Mouse (Mus musculus) CD4-positive, CD25-positive, alpha-beta regulatory T cell (primary cell): ENCODE data around the gene Tsnaxip1. TPM values are rescaled to one million over a fixed set of nuclear protein-coding genes. Genes with fewer than 3 reads are reported as not detected.

Source experiments
- polyA plus RNA-seq: library from polyadenylated mRNA; unstranded; fragments of 100-300 nt; shearing (Covaris generic); gene quantifications from one replicate; pipeline ENCODE4 v1.2.1, GENCODE M21; 2017

Tsnaxip1 gene
- polyA plus RNA-seq: 0.85 TPM

DNA sequence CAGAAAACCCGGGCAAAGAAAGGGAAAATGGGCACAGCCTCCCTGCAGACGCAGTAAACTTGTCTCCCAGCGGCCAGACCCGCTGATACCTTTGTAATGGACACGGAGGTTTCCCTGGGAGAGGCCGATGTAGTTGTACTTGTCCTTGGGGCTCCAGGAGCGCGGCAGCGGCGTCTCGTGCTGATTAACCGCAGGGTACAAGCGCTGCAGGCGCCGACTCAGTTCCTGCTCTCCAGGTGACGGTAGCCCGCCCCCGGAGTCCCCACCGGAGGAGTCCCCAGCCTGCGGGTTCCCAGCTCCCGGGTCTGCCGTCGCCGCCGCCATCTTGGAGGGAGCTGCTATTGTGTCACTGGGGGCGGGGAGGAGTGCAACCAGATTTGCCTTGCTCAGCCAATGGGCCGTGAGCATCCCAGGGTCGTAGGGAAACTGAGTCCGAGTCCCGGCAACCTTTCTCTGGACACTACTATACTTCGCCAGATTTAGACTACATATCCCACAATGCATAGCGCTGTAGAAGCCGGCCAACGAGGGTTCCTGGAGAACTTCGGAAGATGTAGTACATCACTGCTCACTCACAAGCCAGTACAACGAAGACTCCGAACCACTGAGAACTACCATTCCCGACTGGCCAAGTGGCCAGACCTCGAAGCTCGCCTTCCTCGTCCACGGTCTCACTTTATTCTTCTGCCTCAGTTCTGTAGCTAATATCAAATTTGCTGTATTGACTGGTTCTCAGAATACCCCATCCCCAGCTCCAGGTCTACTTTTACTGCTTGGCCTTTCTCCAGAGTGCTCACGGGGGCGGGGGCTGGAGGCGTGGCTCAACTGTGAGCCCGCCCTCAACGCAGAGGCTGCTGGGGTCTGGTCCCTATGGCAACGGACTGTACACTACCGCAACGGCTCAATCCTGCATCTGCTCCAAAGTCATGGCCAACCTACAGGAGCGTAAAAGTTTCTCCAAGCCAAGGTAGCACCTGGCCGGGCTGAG is at the start of gene Tsnaxip1, which contains the start of gene Ranbp10:
Tsnaxip1 (plus strand) TSS at position 871 of the 988 bp plus-strand sequence.
Ranbp10 (minus strand) TSS at position 490 of the 988 bp plus-strand sequence.

DNA sequence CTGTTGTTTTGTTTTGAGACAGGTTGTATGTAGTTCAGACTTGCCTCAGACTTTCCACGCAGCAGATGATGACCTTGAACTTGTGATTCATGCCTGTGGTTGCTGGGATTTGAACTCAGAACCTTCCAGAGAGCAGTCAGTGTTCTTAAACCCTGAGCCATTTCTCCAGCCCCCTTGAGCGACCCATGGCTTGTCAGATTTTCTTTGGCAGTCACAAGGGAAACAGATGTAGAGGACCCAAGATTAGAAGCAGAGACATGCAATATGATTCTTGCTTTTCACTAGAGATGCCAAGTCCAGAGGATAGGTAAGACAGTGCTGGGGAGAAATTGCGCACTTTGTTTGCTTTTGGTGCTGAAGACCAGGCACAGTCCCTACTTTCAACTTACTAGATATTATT is 25.6 kb downstream of the Tsnaxip1 start, which contains the start of gene Cenpt:
Cenpt (minus strand) TSS at position 101 of the 400 bp plus-strand sequence.

DNA sequence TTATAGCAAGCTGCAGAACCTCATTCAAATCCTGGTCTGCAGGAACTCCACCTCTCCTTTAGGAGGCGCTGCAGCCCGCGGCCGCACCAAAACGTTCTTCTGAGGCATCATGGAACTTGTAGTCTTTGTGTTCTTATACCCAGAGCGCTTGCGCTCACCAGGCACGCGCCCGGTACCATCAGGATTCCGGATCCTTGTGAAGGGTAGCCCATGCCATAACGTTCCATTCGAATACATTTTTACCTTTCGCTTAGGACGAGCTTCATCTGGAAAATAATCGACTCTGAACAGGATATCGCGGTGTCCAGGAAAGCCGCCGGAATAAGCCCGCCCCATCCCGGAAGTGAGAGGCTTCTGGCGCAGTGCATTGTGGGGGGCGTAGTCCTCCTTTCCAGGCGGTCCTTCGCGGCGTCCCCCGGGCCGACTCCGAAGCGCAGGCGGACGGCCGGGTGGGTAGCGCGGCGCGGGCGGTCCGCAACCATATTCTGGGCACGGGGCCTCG is 27.2 kb downstream of the Tsnaxip1 start, which contains the start of gene Thap11:
Thap11 (plus strand) TSS at position 418 of the 502 bp plus-strand sequence.

DNA sequence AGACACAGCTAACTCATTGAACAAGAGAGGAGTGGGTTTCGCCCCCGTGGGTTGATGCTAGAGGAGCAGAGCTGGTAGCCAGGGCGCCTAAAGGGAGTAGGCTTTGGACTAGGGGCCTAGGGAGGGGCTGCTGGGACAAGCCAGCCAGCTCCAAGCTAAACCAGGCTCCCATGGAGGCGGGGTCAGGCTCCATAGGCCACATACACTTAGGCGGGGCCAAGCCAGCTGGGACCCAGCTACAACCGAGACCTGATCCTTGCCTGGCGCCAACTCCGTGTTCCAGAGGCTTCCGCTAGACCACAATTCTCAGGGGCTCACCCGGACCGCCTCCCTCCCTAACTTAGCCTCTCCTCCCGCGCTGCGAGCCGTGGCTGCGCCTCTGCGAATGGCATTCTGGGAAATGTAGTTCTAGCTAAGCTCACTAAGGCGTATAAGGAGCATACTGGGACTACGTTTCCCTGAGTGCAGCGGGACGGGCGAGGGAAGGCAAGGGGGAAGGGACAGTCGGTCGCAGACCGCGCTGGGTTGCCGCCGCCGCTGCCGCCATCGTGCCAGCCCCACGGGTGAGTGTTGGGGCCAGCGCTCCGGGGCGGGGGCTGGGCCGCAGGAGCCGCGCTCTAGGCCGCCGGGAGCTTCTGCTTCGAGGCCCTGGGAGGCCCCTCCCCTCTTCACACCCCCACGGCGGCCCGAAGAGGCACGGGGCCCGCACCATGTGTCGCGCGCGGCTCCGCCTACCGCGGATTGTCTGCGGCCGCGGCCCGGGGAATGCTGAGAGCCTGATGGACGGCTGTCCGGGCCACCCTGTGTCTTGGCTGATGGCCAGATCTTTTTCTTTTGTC is 32.8 kb downstream of the Tsnaxip1 start, which contains the start of gene Nutf2:
Nutf2 (plus strand) TSS at position 438 of the 839 bp plus-strand sequence.

DNA sequence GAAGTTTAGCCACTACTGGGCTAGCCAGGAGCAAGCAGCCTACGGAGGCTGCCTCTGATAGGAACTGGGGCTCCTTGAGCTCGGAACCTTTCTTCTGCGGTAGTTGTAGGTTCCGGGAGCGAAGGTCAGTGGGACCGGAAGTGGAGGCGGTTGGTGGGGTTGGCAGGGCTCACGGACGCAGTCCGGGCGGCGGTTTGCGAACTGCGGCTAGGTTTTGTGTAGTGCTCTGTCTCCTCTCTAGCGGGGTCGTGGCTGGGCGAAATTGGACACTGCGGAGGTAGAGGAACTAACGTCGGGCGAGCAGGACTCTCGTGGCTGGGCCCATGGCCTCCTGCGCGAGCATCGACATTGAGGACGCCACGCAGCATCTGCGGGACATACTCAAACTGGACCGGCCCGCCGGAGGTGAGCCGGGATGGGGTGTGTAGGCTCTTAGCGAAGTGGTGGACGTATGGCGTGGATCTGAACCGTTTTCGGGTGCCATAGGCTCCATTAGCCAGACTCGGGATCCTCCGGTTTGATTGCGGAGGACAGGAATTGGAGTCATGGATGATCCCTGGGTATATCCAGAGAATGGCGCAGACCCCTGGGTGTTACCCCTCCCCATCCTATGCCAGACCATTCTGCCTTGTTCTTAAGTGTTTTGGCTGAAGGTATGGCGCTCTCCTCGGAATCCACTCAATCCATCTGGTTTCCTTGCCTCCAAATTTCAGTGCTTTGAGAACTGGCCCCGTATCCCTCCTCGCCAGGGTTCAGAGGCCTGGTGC is 53.4 kb downstream of the Tsnaxip1 start, which contains the start of gene Edc4:
Edc4 (plus strand) TSS at position 128 of the 767 bp plus-strand sequence.

DNA sequence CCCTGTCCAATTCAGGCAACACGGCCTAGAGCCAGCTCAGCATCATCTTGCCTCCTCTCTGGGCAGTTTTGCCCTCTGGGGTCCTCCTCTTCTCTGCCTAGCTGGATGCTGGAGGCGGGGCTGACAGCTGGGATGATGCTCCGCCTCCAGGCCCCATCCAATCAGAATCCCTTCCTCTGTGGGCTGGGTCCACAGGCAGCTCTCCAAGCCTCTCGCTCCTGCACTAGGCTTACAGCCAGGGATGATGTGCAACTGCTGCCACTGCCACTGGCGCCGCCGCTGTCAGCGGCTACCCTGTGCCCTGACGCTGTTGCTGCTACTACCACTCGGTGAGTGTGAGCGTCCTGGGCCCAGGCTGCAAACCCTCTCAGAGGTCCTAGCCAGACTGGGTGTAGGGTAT is 65.8 kb downstream of the Tsnaxip1 start, which contains the start of gene Nrn1l:
Nrn1l (plus strand) TSS at position 229 of the 400 bp plus-strand sequence.

Other genes with a start within 250 kb of the Tsnaxip1 start
- gene Ripor1, start 222.5 kb upstream of the Tsnaxip1 start, polyA plus RNA-seq: 25.5 TPM
- gene Ctcf, start 191.2 kb upstream of the Tsnaxip1 start, polyA plus RNA-seq: 206 TPM
- 1.1 TPM for gene Agrp, start 190.3 kb upstream of the Tsnaxip1 start, polyA plus RNA-seq
- gene Carmil2, start 141.5 kb upstream of the Tsnaxip1 start, polyA plus RNA-seq: 167 TPM
- gene Acd, start 126.6 kb upstream of the Tsnaxip1 start, polyA plus RNA-seq: 75.1 TPM
- gene Pard6a, start 126.6 kb upstream of the Tsnaxip1 start, polyA plus RNA-seq: 9.0 TPM
- not detected for gene 4933405L10Rik, start 120.1 kb upstream of the Tsnaxip1 start, polyA plus RNA-seq
- gene Enkd1, start 119.5 kb upstream of the Tsnaxip1 start, polyA plus RNA-seq: 2.1 TPM
- 5.2 TPM for gene Gfod2, start 69.1 kb upstream of the Tsnaxip1 start, polyA plus RNA-seq
- 23.6 TPM for gene Ranbp10, start 381 bp upstream of the Tsnaxip1 start, polyA plus RNA-seq
- 19.7 TPM for gene Cenpt, start 25.5 kb downstream of the Tsnaxip1 start, polyA plus RNA-seq
- 36.7 TPM for gene Thap11, start 27.4 kb downstream of the Tsnaxip1 start, polyA plus RNA-seq
- 12.7 TPM for gene Nutf2, start 32.8 kb downstream of the Tsnaxip1 start, polyA plus RNA-seq
- gene Edc4, start 53.1 kb downstream of the Tsnaxip1 start, polyA plus RNA-seq: 80.7 TPM
- gene Nrn1l, start 65.8 kb downstream of the Tsnaxip1 start, polyA plus RNA-seq: 1.1 TPM
- gene Pskh1, start 72.7 kb downstream of the Tsnaxip1 start, polyA plus RNA-seq: 28.6 TPM
- gene Ctrl, start 106.1 kb downstream of the Tsnaxip1 start, polyA plus RNA-seq: 2.1 TPM
- 402 TPM for gene Psmb10, start 110.7 kb downstream of the Tsnaxip1 start, polyA plus RNA-seq
- 0.44 TPM for gene Lcat, start 115.7 kb downstream of the Tsnaxip1 start, polyA plus RNA-seq
- gene Slc12a4, start 138.4 kb downstream of the Tsnaxip1 start, polyA plus RNA-seq: 19.6 TPM
- not detected for gene Dpep3, start 151.7 kb downstream of the Tsnaxip1 start, polyA plus RNA-seq
- 18.3 TPM for gene Dus2, start 163.6 kb downstream of the Tsnaxip1 start, polyA plus RNA-seq
- gene Dpep2nb, start 178.2 kb downstream of the Tsnaxip1 start, polyA plus RNA-seq: 0.49 TPM
- gene Ddx28, start 184.2 kb downstream of the Tsnaxip1 start, polyA plus RNA-seq: 15.7 TPM
- gene Nfatc3, start 231.1 kb downstream of the Tsnaxip1 start, polyA plus RNA-seq: 139 TPM